Mouse (Mus musculus): ENCODE results near the gene Nme7. TPM values are rescaled to one million over a fixed set of nuclear protein-coding genes. Genes with fewer than 3 reads are reported as not detected.

Gene Nme7
- total and polyA plus RNA-seq, 3 experiments = 23.5 to 33.2 (median 25.3) TPM

- no peak overlapping the region for H3K27ac ChIP-seq (ENCODE audit: insufficient read depth, low read depth)
- no peaks in the 10 kb centered on the region for H3K4me1 ChIP-seq (ENCODE audit: control insufficient read depth in 1 of 2, insufficient read depth in 2 of 2)
- dilution Hi-C loops (cut with MboI; ENCODE audit: extremely low pct_ligation_motif_present, extremely low pct_unique_long_range_greater_than_20kb, low sequenced_read_pairs) = no loop called here
- in situ Hi-C loops (cut with MboI; ENCODE audit: low pct_ligation_motif_present, low pct_unique_long_range_greater_than_20kb, low sequenced_read_pairs) = no loop called here
- H3K36me3 ChIP-seq (replicated peaks in 1 of 2; ENCODE audit: control insufficient read depth in 1 of 2, insufficient read depth in 1 of 2, low read length in 1 of 2) = no peaks in the 10 kb centered on the region
- no peaks in the 10 kb centered on the region for H3K27me3 ChIP-seq (replicated peaks)
- H3K4me3 ChIP-seq (replicated peaks in 1 of 3; ENCODE audit: low read depth in 2 of 3, low read length in 2 of 3, poor library complexity in 1 of 3) = no peak overlapping the region
- H3K4me2 ChIP-seq (ENCODE audit: insufficient read depth, low read depth, poor library complexity, severe bottlenecking) = no peak overlapping the region
- no peak for DNase-seq (ENCODE audit: extremely low read depth)
- no peak for TF ChIP-seq CHD2 (IDR thresholded peaks at IDR 0.05; ENCODE audit: low read length)
- no peak for TF ChIP-seq POLR2AphosphoS2 (IDR thresholded peaks at IDR 0.05; ENCODE audit: low read depth, low read length)
- TF ChIP-seq ETS1 (conservative IDR thresholded peaks at IDR 0.05; ENCODE audit: low read depth, low read length) = no peak
- no peak for TF ChIP-seq KAT2A (IDR thresholded peaks at IDR 0.05; ENCODE audit: insufficient replicate concordance, low read length)
- TF ChIP-seq USF2 (conservative IDR thresholded peaks at IDR 0.05; ENCODE audit: low read depth, low read length) = no peak
- no peak for TF ChIP-seq ZKSCAN1 (IDR thresholded peaks at IDR 0.05; ENCODE audit: borderline replicate concordance, low read depth, low read length)
- TF ChIP-seq CHD1 (IDR thresholded peaks at IDR 0.05; ENCODE audit: low read depth, low read length) = no peak
- no peak for TF ChIP-seq MAX (IDR thresholded peaks at IDR 0.05; ENCODE audit: low read length)
- no peak for TF ChIP-seq JUN (IDR thresholded peaks at IDR 0.05; ENCODE audit: insufficient read depth, low read depth, low read length)
- no peak for TF ChIP-seq USF1 (IDR thresholded peaks at IDR 0.05; ENCODE audit: low read depth, low read length)
- TF ChIP-seq MAZ (IDR thresholded peaks at IDR 0.05; ENCODE audit: low read depth, low read length) = no peak
- TF ChIP-seq MEF2A (IDR thresholded peaks at IDR 0.05; ENCODE audit: borderline replicate concordance, low read depth, low read length) = no peak
- no peak overlapping the region for H3K9ac ChIP-seq (ENCODE audit: insufficient read depth, low read depth)
- H3K79me2 ChIP-seq (replicated peaks; ENCODE audit: control insufficient read depth, extremely low read depth, insufficient read depth, poor library complexity, severe bottlenecking) = no peaks in the 10 kb centered on the region
- H3K9me3 ChIP-seq (replicated peaks; ENCODE audit: low read length) = no peaks in the 10 kb centered on the region
These were observed 170.4 kb downstream of the Nme7 start for GRCm38 (mm10) chr1:164474310-164474709.

GRCm38 (mm10) chr1:164474778-164475511 is 171.0 kb downstream of the Nme7 start:
- Histone ChIP-seq H3K9ac (ENCODE audit: insufficient read depth, low read depth) (no peak overlapping the region), H3K4me2 (ENCODE audit: insufficient read depth, low read depth, poor library complexity, severe bottlenecking) (no peak overlapping the region), H3K36me3 (replicated peaks in 1 of 2; ENCODE audit: control insufficient read depth in 1 of 2, insufficient read depth in 1 of 2, low read length in 1 of 2) (no peaks in the 10 kb centered on the region), H3K9me3 (replicated peaks; ENCODE audit: low read length) (no peaks in the 10 kb centered on the region), H3K27me3 (replicated peaks) (no peaks in the 10 kb centered on the region), H3K79me2 (replicated peaks; ENCODE audit: control insufficient read depth, extremely low read depth, insufficient read depth, poor library complexity, severe bottlenecking) (no peaks in the 10 kb centered on the region), H3K4me3 (replicated peaks in 1 of 3; ENCODE audit: low read depth in 2 of 3, low read length in 2 of 3, poor library complexity in 1 of 3) (no peak overlapping the region), H3K27ac (ENCODE audit: insufficient read depth, low read depth) (no peak overlapping the region), H3K4me1 (ENCODE audit: control insufficient read depth in 1 of 2, insufficient read depth in 2 of 2) (no peaks in the 10 kb centered on the region)
- in situ Hi-C loops (cut with MboI; ENCODE audit: low pct_ligation_motif_present, low pct_unique_long_range_greater_than_20kb, low sequenced_read_pairs) = no loop called here
- DNase-seq (ENCODE audit: extremely low read depth) = no peak
- TF ChIP-seq BHLHE40 (IDR thresholded peaks at IDR 0.05; ENCODE audit: low read depth, low read length) = no peak
- no peak for TF ChIP-seq POLR2A (IDR thresholded peaks at IDR 0.05; ENCODE audit: low read depth, low read length)
- TF ChIP-seq JUN (IDR thresholded peaks at IDR 0.05; ENCODE audit: insufficient read depth, low read depth, low read length) = no peak
- no peak for TF ChIP-seq GABPA (IDR thresholded peaks at IDR 0.05; ENCODE audit: insufficient replicate concordance, low read depth, low read length)
- no peak for TF ChIP-seq ZMIZ1 (IDR thresholded peaks at IDR 0.05; ENCODE audit: low read depth, low read length)
- TF ChIP-seq TCF12 (IDR thresholded peaks at IDR 0.05; ENCODE audit: low read depth, low read length) = no peak
- TF ChIP-seq MAX (IDR thresholded peaks at IDR 0.05; ENCODE audit: low read length) = no peak
- no peak for TF ChIP-seq MEF2A (IDR thresholded peaks at IDR 0.05; ENCODE audit: borderline replicate concordance, low read depth, low read length)
- no peak for TF ChIP-seq PAX5 (IDR thresholded peaks at IDR 0.05; ENCODE audit: low read length)
- no peak for TF ChIP-seq TBP (conservative IDR thresholded peaks at IDR 0.05; ENCODE audit: low read depth, low read length)
- no peak for TF ChIP-seq ZKSCAN1 (IDR thresholded peaks at IDR 0.05; ENCODE audit: borderline replicate concordance, low read depth, low read length)
- no peak for TF ChIP-seq MYC (IDR thresholded peaks at IDR 0.05; ENCODE audit: low read depth, low read length)
- TF ChIP-seq MXI1 (IDR thresholded peaks at IDR 0.05; ENCODE audit: low read depth, low read length) = no peak
- TF ChIP-seq CHD1 (IDR thresholded peaks at IDR 0.05; ENCODE audit: low read depth, low read length) = no peak
- TF ChIP-seq SIN3A (IDR thresholded peaks at IDR 0.05; ENCODE audit: low read length) = no peak
- no peak for TF ChIP-seq POLR2AphosphoS2 (IDR thresholded peaks at IDR 0.05; ENCODE audit: low read depth, low read length)
- no peak for TF ChIP-seq USF1 (IDR thresholded peaks at IDR 0.05; ENCODE audit: low read depth, low read length)
- no peak for TF ChIP-seq KAT2A (IDR thresholded peaks at IDR 0.05; ENCODE audit: insufficient replicate concordance, low read length)
- no peak for TF ChIP-seq NRF1 (IDR thresholded peaks at IDR 0.05; ENCODE audit: low read depth, low read length)
- TF ChIP-seq HCFC1 (IDR thresholded peaks at IDR 0.05; ENCODE audit: low read depth, low read length) = no peak
- dilution Hi-C loops (cut with MboI; ENCODE audit: extremely low pct_ligation_motif_present, extremely low pct_unique_long_range_greater_than_20kb, low sequenced_read_pairs) = no loop called here

Data from CH12.LX (cell line).